Mouse (Mus musculus): Measurements from ENCODE around the gene Rit1.

Gene Rit1

GRCm38 (mm10) chr3:88738641-88739040 lies 22.0 kb downstream of the Rit1 start:
- in situ Hi-C loops (cut with MboI, MseI): no loop called here

- in situ Hi-C loops (cut with MboI, MseI): no loop called here
Observed at GRCm38 (mm10) chr3:88740147-88740546, 23.5 kb downstream of the Rit1 start.

- in situ Hi-C loops (cut with MboI, MseI): no loop called here
Observed at GRCm38 (mm10) chr3:88745534-88745933, 28.9 kb downstream of the Rit1 start.

GRCm38 (mm10) chr3:88746139-88746870 lies 29.7 kb downstream of the Rit1 start:
- in situ Hi-C loops (cut with MboI, MseI): no loop called here

- in situ Hi-C loops (cut with MboI, MseI): no loop called here
Observed at GRCm38 (mm10) chr3:88746871-88747231, 30.2 kb downstream of the Rit1 start.

- in situ Hi-C loops (cut with MboI, MseI): loop anchor here (5.0 kb wide), 1 partner anchor 77 kb away; no protein-coding TSS in a partner anchor
Observed at GRCm38 (mm10) chr3:88754283-88754682, 37.6 kb downstream of the Rit1 start.

- in situ Hi-C loops (cut with MboI, MseI): no loop called here
Observed at GRCm38 (mm10) chr3:88755541-88755940, 38.9 kb downstream of the Rit1 start.

GRCm38 (mm10) chr3:88756276-88756675 lies 39.6 kb downstream of the Rit1 start:
- in situ Hi-C loops (cut with MboI, MseI): no loop called here

GRCm38 (mm10) chr3:88758045-88758500 lies 41.4 kb downstream of the Rit1 start:
- in situ Hi-C loops (cut with MboI, MseI): no loop called here

- in situ Hi-C loops (cut with MboI, MseI): no loop called here
Observed at GRCm38 (mm10) chr3:88761619-88762018, 45.0 kb downstream of the Rit1 start.

- in situ Hi-C loops (cut with MboI, MseI): no loop called here
Observed at GRCm38 (mm10) chr3:88762401-88762831, 45.8 kb downstream of the Rit1 start.

GRCm38 (mm10) chr3:88771189-88771940 lies 54.7 kb downstream of the Rit1 start:
- in situ Hi-C loops (cut with MboI, MseI): loop anchor here (5.0 kb wide), 1 partner anchor 61 kb away; no protein-coding TSS in a partner anchor

- in situ Hi-C loops (cut with MboI, MseI): loop anchor here (5.0 kb wide), 1 partner anchor 60 kb away; no protein-coding TSS in a partner anchor
Observed at GRCm38 (mm10) chr3:88771941-88772280, 55.3 kb downstream of the Rit1 start.

GRCm38 (mm10) chr3:88772399-88772798 lies 55.8 kb downstream of the Rit1 start:
- in situ Hi-C loops (cut with MboI, MseI): loop anchor here (5.0 kb wide), 1 partner anchor 60 kb away; no protein-coding TSS in a partner anchor

- in situ Hi-C loops (cut with MboI, MseI): loop anchor here (5.0 kb wide), 1 partner anchor 59 kb away; no protein-coding TSS in a partner anchor
Observed at GRCm38 (mm10) chr3:88773163-88773562, 56.5 kb downstream of the Rit1 start.

GRCm38 (mm10) chr3:88774939-88775841 lies 58.6 kb downstream of the Rit1 start, which contains the start of gene Syt11:
Syt11 (minus strand) TSS chr3:88775164.
- in situ Hi-C loops (cut with MboI, MseI): loop anchor here (5.0 kb wide), 1 partner anchor 57 kb away; no protein-coding TSS in a partner anchor
